Mouse (Mus musculus): ENCODE data around the gene Snrnp70. TPM values are rescaled to one million over a fixed set of nuclear protein-coding genes. Genes with fewer than 3 reads are reported as not detected.
A peak's percentile ranks its signal among the peaks of the same experiment; 100 is the strongest.

Snrnp70 gene
- polyA plus RNA-seq, 1 experiment from 2014 or later: 186 TPM

DNA sequence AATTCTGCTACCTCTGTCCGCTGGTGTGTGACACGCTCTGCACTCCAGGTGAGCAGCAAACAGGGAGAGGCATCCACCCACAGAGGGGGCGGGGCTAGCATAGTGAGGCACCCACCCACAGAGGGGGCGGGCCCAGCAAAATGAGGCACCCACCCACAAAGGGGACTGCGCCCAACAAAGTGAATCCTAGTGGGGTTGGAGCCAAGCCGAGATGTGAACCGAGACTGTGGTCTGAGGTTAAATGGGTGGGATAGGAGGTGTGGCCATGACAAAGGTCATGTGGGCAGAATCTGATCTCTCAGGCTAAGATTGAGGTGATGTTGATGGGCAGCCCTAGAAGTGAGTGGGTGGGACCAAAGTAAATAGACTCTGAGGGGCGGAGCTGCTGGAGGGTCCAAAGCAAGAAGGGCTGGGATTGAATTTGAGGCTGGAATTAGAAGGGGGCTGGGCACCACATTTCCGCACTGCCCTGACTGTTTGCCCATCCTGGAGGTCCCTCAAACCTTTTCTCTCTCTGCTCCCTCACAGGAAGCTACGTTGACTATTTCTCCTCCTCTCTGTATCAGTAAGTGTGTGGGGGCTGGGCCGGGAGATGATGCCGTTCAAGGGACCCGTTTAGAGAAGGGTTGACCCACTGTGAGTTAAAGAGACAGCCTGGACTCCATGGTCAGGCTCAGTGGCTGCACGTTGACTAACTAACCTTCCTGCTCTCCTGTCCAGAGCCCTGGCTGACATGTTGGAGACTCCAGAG lies 57.2 kb downstream of the Snrnp70 start:
- H3K4me2 ChIP-seq: peak overlapping the region; percentile 79
- no peak for ATAC-seq (ENCODE audit: low read depth)
- H3K9me3 ChIP-seq: no peaks in the 10 kb centered on the region
- WGBS: 2% methylated on average over 14 of the region's 14 CpGs
- 0 out of 2 replicates have a peak overlapping the region, but pooled peaks have one; percentile 4 for H3K9ac ChIP-seq
- peaks cover 21% of the 10 kb centered on the region for H3K27me3 ChIP-seq
- 0 out of 2 replicates have a peak, but pooled peaks cover under 1% of the 10 kb centered on the region for H3K36me3 ChIP-seq
- peak overlapping the region; percentile 49; the same call in 1 of the 2 replicates for H3K4me3 ChIP-seq
- H3K27ac ChIP-seq (replicated peaks): no peak overlapping the region
- H3K4me1 ChIP-seq (replicated peaks): peaks cover 53% of the 10 kb centered on the region

DNA sequence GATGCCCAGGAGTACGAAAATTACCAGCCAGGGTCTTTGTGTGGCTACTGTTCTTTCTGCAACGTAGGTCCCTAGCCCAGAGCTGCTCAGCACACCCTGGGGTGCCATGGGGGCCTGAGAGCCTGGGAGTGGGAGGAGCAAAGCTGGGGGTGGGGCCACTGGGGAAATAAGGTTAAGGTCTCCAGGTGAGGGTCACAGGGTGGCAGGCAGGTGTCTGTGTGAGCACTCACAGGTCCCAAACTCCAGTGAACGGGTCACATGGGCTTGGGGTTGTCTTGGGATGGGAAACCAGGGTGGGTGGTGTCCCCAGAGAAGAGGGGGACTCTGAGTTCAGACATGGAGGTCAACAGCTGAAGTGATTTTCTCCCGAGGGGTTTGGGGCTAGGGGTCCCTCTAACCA lies 58.1 kb downstream of the Snrnp70 start:
- peaks cover 61% of the 10 kb centered on the region for H3K4me1 ChIP-seq (replicated peaks)
- H3K4me2 ChIP-seq: no peak overlapping the region
- peaks cover 21% of the 10 kb centered on the region for H3K27me3 ChIP-seq
- H3K9me3 ChIP-seq: no peaks in the 10 kb centered on the region
- no peaks in the 10 kb centered on the region for H3K36me3 ChIP-seq
- no peak for ATAC-seq (ENCODE audit: low read depth)
- H3K9ac ChIP-seq: no peak overlapping the region
- WGBS: 18% methylated on average over 4 of the region's 4 CpGs
- no peak overlapping the region for H3K27ac ChIP-seq (replicated peaks)
- H3K4me3 ChIP-seq: no peak overlapping the region

DNA sequence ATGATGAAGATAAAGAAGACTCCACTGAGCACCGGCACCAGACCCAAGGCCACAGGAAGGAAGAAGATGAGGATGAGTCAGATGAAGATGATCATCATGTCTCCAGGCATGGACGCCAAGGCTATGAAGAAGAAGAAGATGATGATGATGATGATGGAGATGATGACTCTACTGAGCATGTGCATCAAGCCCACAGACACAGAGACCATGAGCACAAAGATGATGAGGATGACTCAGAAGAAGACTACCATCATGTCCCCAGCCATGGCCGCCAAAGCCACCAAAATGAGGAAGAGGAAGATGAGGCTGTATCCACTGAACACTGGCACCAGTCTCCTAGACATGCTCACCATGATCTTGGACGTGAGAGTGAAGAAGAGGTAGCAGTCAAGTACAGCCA lies 59.2 kb downstream of the Snrnp70 start:
- Histone ChIP-seq H3K9ac (no peak overlapping the region), H3K9me3 (no peaks in the 10 kb centered on the region), H3K4me1 (replicated peaks) (peaks cover 63% of the 10 kb centered on the region), H3K27me3 (peaks cover 18% of the 10 kb centered on the region), H3K36me3 (no peaks in the 10 kb centered on the region), H3K4me2 (no peak overlapping the region), H3K4me3 (no peak overlapping the region), H3K27ac (replicated peaks) (no peak overlapping the region)
- no peak for ATAC-seq (ENCODE audit: low read depth)
- WGBS: 95% methylated on average over 4 of the region's 4 CpGs

DNA sequence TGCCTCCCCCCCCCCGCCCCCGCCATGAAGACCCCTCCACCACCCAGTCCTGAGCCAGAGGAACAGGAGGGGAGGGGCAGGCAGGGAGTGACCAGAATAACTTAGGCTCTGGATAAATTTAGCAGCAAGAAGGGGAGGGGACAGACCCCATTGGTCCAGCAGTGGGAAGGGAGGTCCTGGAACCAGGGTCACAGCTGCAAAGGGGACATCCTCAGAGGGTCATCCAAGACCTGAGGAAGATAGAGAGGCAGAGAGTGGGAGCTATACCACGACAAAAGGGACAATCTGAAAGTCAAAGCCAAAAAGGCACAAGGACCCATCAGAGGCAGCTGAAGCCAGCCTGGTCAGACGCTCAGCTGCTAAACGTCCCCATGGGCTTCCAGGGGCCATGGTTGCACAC lies 60.5 kb downstream of the Snrnp70 start, which contains the start of gene Hrc:
Gene Hrc, plus strand, starts transcription at position 235 of the 400 bp plus-strand sequence.
- H3K27ac ChIP-seq (replicated peaks): no peak within 1 kb of the TSS
- H3K4me3 ChIP-seq: no peak within 1 kb of the TSS
- H3K36me3 ChIP-seq: no peaks in the 10 kb centered on the region
- 38% methylated on average over 5 of the region's 5 CpGs for WGBS
- peak within 1 kb of the TSS; percentile 76 for H3K9ac ChIP-seq
- peaks cover 50% of the 10 kb centered on the region for H3K4me1 ChIP-seq (replicated peaks)
- peaks cover 17% of the 10 kb centered on the region for H3K27me3 ChIP-seq
- H3K4me2 ChIP-seq: peak within 1 kb of the TSS; percentile 91
- ATAC-seq (ENCODE audit: low read depth): no peak
- no peaks in the 10 kb centered on the region for H3K9me3 ChIP-seq

DNA sequence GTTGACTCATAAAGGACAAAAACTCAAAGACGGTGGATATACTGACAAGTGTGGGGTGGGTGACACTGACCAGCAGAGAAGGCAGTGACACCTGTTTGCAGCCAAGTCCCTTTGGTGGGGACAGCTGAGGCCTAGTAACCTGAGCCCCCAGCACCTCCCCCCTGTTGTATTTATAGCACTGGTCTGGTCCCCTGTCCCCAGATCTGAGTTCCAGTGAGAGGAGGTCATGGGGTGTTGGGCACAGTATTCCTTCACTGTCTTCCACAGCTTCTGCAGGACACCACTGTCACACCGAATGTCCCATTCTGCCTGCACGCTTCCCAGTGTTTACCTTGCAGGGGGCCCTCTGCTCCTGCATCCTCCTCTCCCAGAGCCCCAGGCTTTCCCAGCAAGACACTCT lies 60.9 kb downstream of the Snrnp70 start:
- no peaks in the 10 kb centered on the region for H3K36me3 ChIP-seq
- no peak overlapping the region for H3K27ac ChIP-seq (replicated peaks)
- peak overlapping the region; percentile 8; the same call in 1 of the 2 replicates for H3K9ac ChIP-seq
- ATAC-seq (ENCODE audit: low read depth): no peak
- no peak overlapping the region for H3K4me2 ChIP-seq
- 32% methylated on average over 3 of the region's 3 CpGs for WGBS
- H3K9me3 ChIP-seq: no peaks in the 10 kb centered on the region
- H3K27me3 ChIP-seq: peaks cover 17% of the 10 kb centered on the region
- H3K4me3 ChIP-seq: no peak overlapping the region
- peaks cover 46% of the 10 kb centered on the region for H3K4me1 ChIP-seq (replicated peaks)

DNA sequence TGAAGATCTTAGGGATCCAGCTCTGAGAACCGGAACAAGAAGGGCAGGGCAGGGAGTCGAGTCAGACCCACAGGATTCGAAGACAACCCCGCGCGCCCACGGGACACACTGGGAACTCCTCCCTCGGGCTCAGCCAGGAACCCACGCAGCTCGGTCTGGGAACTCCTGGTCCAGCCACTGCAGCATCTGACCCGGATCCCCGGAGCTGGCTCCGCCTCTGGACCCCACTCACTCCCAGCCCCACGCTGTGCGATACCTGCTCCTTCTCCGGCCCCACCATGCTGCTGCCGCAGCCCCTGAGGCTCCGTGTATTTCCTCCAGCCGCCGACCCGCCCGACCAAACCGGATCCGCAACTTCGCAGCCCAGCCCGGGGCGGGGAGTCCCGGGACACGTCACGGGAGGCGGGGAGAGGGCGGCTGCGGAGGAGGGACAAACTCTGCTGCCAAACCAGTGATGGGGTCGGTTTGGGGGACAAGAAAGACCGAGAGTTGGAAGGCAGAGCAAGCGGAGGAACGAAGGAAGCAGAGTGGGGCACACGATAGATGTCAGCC lies 62.0 kb downstream of the Snrnp70 start, which contains the start of gene Trpm4:
Gene Trpm4, minus strand, starts transcription at position 350 of the 552 bp plus-strand sequence.
- Histone ChIP-seq H3K4me1 (replicated peaks) (peaks cover 35% of the 10 kb centered on the region), H3K27me3 (peaks cover 13% of the 10 kb centered on the region), H3K9me3 (no peaks in the 10 kb centered on the region), H3K36me3 (no peaks in the 10 kb centered on the region), H3K9ac (peak within 1 kb of the TSS; percentile 76), H3K4me3 (peak within 1 kb of the TSS; percentile 54), H3K27ac (replicated peaks) (no peak within 1 kb of the TSS; the same call in 1 of the 2 replicates), H3K4me2 (peak within 1 kb of the TSS; percentile 91)
- under 1% methylated on average over 38 of the region's 38 CpGs for WGBS
- peak; percentile 57 for ATAC-seq (ENCODE audit: low read depth)

DNA sequence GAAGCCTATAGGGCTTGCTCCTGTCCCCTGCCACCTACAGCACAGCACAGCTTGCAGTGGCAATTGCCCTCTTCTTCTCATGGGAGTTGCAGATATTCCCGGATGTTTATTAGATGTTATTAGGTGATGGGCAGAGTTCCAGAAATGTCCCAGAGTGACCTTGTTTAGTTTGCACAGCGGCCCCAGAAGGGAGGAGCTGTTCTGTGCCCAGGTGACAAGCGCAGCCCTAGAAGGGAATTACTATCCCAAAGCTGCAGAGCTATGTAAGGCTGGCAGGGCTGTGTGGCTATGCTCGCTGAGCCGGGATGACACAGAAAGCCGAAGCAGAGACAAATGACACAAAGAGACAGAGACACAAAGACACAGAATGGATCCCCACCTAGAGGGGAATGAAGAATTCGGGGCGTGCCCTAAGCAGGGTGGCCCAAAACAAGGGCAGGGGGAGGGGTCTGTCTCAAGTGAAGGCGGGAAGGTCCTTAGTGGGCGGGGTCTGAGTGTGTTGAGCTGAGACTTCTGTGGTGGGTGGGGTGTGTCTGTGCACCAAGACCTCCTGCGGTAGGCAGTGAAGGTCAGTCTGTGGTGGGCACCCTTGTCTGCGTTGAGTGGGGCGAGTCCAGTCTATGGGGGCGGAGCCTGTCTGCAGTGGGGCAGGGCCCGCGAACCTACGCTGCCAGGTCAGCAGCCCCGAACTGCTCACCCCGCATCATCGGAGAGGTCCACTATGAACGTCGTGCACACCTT lies 62.7 kb downstream of the Snrnp70 start:
- no peak overlapping the region; the same call in 1 of the 2 replicates for H3K27ac ChIP-seq (replicated peaks)
- H3K4me2 ChIP-seq: peak overlapping the region; percentile 91
- WGBS: 4% methylated on average over 22 of the region's 22 CpGs
- H3K4me1 ChIP-seq (replicated peaks): peaks cover 28% of the 10 kb centered on the region
- peak overlapping the region; percentile 76 for H3K9ac ChIP-seq
- peak overlapping the region; percentile 54 for H3K4me3 ChIP-seq
- H3K9me3 ChIP-seq: no peaks in the 10 kb centered on the region
- peak; percentile 47 for ATAC-seq (ENCODE audit: low read depth)
- no peaks in the 10 kb centered on the region for H3K36me3 ChIP-seq
- H3K27me3 ChIP-seq: peaks cover 7% of the 10 kb centered on the region

DNA sequence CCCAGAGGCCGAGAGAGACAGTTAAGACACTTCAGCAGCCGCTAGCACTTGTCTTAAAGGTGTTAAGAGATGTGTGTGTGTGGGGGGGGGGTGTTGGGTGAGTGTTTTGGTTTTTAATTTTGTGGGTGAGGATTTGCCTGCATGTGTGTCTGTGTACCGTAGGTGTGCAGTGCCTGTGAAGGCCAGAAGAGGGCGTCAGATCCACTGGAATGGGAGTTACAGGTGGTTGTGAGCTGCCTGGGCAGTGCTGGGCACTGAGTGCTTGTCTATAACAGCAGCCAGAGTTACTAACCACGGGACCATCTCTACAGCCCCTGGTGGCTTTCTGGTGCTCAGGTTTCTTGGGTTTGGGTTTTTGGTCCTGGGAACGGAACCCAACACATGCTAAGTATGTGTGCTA lies 64.0 kb downstream of the Snrnp70 start:
- Histone ChIP-seq H3K36me3 (no peaks in the 10 kb centered on the region), H3K27ac (replicated peaks) (no peak overlapping the region), H3K4me2 (no peak overlapping the region), H3K27me3 (no peaks in the 10 kb centered on the region; the same call in 1 of the 2 replicates), H3K4me3 (no peak overlapping the region), H3K9me3 (no peaks in the 10 kb centered on the region), H3K4me1 (replicated peaks) (peaks cover 28% of the 10 kb centered on the region), H3K9ac (no peak overlapping the region)
- ATAC-seq (ENCODE audit: low read depth): no peak
- WGBS: 86% methylated on average over 6 of the region's 6 CpGs

DNA sequence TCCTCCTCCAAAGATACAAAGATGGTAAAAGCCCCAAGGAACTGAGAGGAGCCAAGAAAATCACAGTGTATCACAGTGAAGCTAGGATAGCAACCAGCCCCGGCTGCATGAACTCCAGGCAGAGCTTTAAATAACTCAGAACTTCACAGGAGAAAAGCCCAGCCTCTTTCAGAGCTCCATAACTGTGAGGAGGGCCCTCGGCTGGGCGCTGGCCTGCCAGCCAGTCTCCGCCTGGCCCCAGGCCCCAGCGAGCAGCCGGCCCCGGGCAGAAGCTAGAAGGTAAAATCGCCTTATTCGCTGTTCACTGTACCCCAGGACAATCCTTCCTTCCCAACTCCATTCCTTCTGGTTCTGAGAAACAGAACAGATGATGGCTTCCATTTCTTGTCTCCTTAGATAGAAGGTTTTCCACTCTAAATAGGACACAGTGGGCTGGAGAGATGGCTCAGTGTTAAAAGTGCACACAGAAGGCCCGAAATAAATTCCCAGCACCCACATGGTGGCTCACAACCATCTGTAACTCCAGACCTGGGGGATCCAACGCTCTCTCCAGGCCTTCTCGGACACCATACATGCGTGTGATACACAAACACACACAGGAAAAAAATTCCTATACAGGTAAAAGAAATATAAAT lies 66.6 kb downstream of the Snrnp70 start:
- Histone ChIP-seq H3K4me3 (no peak overlapping the region), H3K27ac (replicated peaks) (no peak overlapping the region), H3K9me3 (no peaks in the 10 kb centered on the region), H3K27me3 (no peaks in the 10 kb centered on the region), H3K4me1 (replicated peaks) (peaks cover 18% of the 10 kb centered on the region), H3K9ac (no peak overlapping the region), H3K4me2 (no peak overlapping the region), H3K36me3 (0 out of 2 replicates have a peak, but pooled peaks cover 4% of the 10 kb centered on the region)
- no peak for ATAC-seq (ENCODE audit: low read depth)
- 74% methylated on average over 13 of the region's 13 CpGs for WGBS

Data from neural tube, embryonic 13.5 days (tissue).